Mouse (Mus musculus) gastrocnemius, postnatal 14 days (tissue): ENCODE data around the gene Ankrd65. TPM values are rescaled to one million over a fixed set of nuclear protein-coding genes. Genes with fewer than 3 reads are reported as not detected.

Experiments
- DNase-seq: peaks from one replicate; pipeline ENCODE4 v3.0.0; 2021; ENCODE audit warnings: mixed read lengths
- intact Hi-C: fragments of 180-260 bp; cut with DNase I; formaldehyde crosslinking; loops from one replicate; pipeline ENCODE4 v1.15.1; 2025; ENCODE audit warnings: low total_unique reads
- microRNA-seq, 2 experiments: library from miRNA; unstranded; fragments of <30 nt; microRNA quantifications; one replicate each; pipeline ENCODE4 v1.2.0; 2021
- total RNA-seq, 2 experiments: library from RNA; stranded (reverse); gene quantifications; 2 replicates each; pipeline ENCODE4 v1.2.3; 2021

Gene Ankrd65
- total RNA-seq, 2 experiments from 2014 or later: not detected

DNA sequence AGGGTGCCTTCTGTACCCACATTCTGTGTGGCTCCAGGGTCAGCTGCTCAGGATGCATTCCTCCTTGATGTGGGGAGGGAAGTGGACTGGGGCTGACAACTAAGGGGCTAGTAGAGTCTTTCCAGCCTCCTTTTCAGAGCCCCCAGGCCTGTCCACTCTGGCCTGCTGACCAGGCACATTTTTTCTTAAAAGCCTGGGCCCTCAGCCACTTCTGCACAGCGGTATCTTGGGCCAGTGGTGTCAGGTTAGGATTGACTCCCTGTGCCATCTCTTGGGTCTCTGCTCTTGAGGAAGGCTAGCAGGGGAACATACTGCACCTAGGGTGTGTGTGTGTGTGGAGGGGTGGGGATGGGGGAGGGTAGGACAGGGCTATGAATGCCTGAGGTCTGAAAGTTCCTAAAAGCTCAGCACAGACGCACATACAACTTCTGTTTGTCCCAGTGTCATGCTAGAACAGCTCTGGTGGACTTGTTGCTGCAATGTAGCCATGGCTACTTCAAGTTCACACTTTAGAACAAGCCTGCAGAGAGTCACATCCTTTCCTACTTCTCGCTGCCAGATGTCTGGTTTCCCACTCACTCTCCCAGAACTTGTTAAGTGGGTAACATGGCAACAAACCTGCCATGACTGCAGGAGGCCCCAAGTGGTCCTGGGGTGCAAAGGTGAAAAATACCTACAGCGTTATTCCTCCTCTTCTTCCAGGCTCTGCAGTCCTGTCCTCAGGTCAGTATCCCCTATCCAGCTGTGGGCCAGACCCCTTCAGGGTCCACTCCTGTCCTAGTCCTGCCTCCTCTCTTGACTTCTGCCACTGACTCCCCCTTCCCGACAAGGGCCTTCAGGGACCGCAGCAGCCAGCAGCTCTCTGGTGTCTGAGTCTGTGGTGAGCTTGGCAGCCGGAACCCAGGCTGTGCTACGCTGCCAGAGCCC is 50.1 kb downstream of the Ankrd65 start:
- peak; percentile 56 for DNase-seq
- intact Hi-C loops: no loop called here

DNA sequence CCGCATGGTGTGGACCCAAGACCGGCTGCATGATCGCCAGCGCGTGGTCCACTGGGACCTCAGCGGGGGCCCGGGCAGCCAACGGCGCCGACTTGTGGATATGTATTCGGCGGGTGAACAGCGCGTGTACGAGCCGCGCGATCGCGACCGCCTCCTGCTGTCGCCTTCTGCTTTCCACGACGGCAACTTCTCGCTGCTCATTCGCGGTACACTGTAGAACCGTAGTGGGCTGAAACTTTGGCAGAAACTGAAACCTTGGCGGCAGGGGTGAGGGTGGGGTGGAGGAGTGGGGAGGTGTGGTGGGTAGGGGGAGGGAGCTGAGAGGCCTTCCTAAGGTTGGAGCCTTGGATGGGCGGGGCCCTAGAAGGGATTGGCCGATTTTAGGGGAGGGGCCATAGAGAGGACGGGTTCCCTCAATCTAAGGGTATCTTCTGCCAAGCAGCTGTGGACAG is 50.8 kb downstream of the Ankrd65 start:
- intact Hi-C loops: no loop called here
- peak; percentile 72 for DNase-seq

DNA sequence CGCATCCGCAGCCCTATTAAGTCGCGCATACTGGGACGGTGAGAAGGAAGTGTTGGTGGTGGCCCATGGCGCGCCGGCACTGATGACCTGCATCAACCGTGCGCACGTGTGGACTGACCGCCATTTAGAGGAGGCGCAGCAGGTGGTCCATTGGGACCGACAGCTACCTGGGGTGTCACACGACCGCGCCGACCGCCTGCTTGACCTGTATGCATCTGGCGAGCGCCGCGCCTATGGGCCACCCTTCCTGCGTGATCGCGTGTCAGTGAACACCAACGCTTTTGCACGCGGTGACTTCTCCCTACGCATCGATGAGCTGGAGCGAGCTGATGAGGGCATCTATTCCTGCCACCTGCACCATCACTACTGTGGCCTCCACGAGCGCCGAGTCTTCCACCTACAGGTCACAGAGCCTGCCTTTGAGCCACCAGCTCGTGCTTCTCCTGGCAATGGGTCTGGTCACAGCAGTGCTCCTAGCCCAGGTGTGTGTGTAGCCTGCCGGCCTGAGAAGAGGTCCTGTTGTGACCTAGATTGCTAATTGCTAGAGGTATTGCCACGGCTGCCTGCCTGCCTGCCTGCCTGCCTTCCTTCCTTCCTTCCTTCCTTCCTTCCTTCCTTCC is 51.5 kb downstream of the Ankrd65 start:
- intact Hi-C loops: no loop called here
- peak; percentile 11 for DNase-seq

DNA sequence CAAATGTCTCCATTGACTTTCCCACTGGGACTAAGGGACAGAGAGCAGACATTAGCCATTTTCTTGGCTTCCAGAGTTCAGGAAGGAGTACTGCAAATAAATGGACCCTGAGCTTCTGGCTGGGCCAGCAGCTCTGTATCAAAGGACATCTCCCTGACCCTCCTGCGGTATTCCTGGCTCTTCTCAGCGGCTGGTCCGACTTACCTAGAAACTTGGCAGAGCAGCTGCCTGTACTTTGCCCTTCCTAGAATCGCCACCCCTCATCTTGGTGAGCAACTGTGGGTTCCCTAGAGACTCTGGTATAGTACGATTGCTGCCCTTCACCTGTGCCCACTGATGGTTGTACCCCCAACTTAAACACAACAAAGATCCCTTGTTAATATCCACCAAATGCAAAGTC is 53.0 kb downstream of the Ankrd65 start:
- intact Hi-C loops: no loop called here

DNA sequence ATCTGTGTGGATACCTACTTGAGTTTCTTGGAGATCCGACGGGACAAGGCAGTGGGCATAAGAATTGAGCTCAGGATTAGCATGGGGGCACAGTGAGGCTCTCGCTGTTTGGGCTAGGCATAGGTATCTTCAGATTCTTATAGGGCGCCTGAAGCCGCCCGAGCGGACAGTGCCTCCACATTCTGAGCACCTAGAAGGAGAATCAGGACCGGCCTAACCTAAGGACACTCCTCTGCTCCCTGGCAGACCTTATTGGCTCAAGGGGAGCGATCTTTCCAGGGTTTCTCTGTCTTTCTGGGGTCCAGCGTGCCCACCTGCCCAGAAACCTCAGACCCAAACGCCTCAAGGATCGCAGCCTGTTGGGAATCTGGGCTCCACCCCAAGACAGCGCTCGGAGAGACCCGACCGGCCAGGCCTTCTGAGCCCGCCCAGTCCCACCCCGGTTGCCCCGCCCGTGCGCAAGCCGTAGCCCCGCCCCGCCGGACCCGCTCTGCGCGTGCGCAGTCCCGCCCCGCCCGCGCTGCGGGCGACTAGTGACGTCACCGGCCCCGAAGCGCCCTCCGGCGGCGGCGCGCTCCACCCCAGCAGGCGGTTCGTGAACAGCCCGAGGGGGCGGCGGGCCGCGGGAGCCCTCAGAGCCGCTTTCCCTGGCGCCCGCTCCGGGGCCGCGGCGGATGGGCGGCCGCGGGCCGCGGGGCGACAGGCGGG is 56.8 kb downstream of the Ankrd65 start, which contains the start of gene Dvl1:
TSS of gene Dvl1 (plus strand) at position 532 of the 708 bp plus-strand sequence.
- peak; percentile 95 for DNase-seq

More for the DNA sequence above, 53.0 kb downstream of the Ankrd65 start:
- DNase-seq: no peak

DNA sequence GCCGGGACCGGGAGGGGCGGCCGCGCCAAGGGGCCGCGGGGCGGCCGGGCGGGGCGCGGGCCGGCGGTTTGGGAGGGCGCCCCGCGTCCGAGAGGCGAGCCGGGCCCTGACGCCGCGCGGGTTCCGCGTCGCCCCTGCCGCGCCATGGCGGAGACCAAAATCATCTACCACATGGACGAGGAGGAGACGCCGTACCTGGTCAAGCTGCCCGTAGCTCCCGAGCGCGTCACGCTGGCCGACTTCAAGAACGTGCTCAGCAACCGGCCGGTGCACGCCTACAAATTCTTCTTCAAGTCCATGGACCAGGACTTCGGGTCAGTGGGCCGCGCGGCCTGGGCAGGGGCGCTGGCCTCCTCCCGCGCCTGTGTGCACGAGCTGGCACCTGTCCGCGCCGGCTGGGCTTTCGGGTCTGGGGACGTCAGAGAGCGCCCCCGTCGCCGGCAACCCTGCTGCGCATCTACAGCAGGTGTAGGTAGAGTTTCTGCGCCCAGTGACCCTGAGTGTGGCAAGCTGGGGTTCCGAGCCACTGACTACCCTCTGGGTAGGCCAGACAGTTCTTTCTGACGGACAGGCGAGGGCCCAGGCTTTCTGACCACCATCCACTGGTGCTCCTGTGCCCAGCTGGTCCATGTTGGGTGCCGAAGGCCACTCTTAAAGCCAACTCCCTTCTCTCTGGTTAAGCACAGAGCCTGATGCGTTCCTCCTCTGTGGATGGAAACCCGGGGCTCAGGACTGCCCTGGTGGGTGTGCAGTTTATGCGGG is 57.5 kb downstream of the Ankrd65 start:
- DNase-seq: peak; percentile 48
- intact Hi-C loops: no loop called here

More for the DNA sequence above, 56.8 kb downstream of the Ankrd65 start, which contains the start of gene Dvl1:
- intact Hi-C loops: no loop called here

DNA sequence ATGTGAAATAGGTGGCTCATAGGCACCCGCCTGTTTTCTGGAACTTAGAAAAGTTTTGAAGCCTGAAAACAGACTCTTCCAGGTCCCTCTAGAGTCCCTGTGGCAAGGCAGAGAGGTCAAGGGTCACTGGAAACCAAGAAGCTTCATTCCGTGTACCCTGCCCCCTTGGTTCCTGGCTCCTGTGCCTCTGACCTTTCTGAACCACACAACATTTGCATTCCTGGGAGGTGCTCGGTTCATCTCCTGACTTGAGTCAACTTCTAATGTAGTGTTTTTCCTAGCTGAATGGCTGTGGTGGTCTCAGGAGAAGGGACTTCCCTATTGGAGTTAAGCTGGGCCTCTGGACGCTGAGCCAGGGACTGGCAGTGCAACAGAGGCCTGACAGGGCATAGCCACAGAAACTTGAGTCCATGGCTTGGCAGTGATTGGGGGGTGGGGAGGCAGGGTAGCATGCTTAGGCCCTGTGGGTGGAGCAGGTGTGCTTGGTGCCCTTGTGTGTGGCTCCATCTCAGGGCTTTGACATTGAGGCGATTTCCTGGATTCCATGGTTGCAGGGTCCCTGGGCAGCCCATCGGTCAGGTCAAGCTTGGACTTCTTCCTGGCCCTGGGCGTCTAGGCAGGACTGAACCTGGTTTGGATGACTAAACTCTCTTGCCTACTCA is 58.3 kb downstream of the Ankrd65 start:
- DNase-seq: peak; percentile 73
- intact Hi-C loops: no loop called here

Small RNA genes lying within 50 kb of the gene (microRNA-seq; reads per million reads assigned to microRNA genes)
- gene Gm27743: 0 reads per million in 2 experiments

Other genes with a start within 250 kb of the Ankrd65 start
- gene Nadk, start 228.1 kb upstream of the Ankrd65 start, total RNA-seq: 10 to 100 TPM; 14.5 to 19.6 TPM
- 1 to 10 TPM; 4.6 to 4.7 TPM for gene Slc35e2, start 189.0 kb upstream of the Ankrd65 start, total RNA-seq
- 10 to 100 TPM; 25.9 TPM for gene Cdk11b, start 165.6 kb upstream of the Ankrd65 start, total RNA-seq
- gene Gm10563, start 145.0 kb upstream of the Ankrd65 start, total RNA-seq: not detected
- gene Mmp23, start 137.1 kb upstream of the Ankrd65 start, total RNA-seq: 10 to 100 TPM in 1 of 2 experiments, 1 to 10 TPM in 1; 8.0 to 11.4 TPM
- 10 to 100 TPM; 11.3 to 13.3 TPM for gene Mib2, start 121.2 kb upstream of the Ankrd65 start, total RNA-seq
- 1 to 10 TPM; 2.8 to 3.9 TPM for gene Fndc10, start 96.1 kb upstream of the Ankrd65 start, total RNA-seq
- 10 to 100 TPM; 42.6 TPM for gene Ssu72, start 85.6 kb upstream of the Ankrd65 start, total RNA-seq
- gene Tmem240, start 55.6 kb upstream of the Ankrd65 start, total RNA-seq: under 1 TPM; 0.57 to 0.66 TPM
- gene Atad3a, start 29.3 kb upstream of the Ankrd65 start, total RNA-seq: 10 to 100 TPM; 23.9 to 26.1 TPM
- gene Vwa1, start 15.7 kb upstream of the Ankrd65 start, total RNA-seq: 10 to 100 TPM in 1 of 2 experiments, 1 to 10 TPM in 1; 9.0 to 13.8 TPM
- 1 to 10 TPM; 1.3 to 1.4 TPM for gene Tmem88b, start 4.6 kb upstream of the Ankrd65 start, total RNA-seq
- 10 to 100 TPM; 45.4 to 48.3 TPM for gene Mrpl20, start 12.4 kb downstream of the Ankrd65 start, total RNA-seq
- gene Ccnl2, start 22.1 kb downstream of the Ankrd65 start, total RNA-seq: 10 to 100 TPM; 20.6 to 29.0 TPM
- 10 to 100 TPM; 78.8 to 80.8 TPM for gene Aurkaip1, start 40.8 kb downstream of the Ankrd65 start, total RNA-seq
- 10 to 100 TPM; 75.4 to 79.4 TPM for gene Mxra8, start 49.2 kb downstream of the Ankrd65 start, total RNA-seq
- gene Dvl1, start 57.0 kb downstream of the Ankrd65 start, total RNA-seq: 10 to 100 TPM; 88.6 to 89.4 TPM
- gene Tas1r3, start 72.9 kb downstream of the Ankrd65 start, total RNA-seq: under 1 TPM; 0.10 to 0.13 TPM
- gene Cptp, start 79.0 kb downstream of the Ankrd65 start, total RNA-seq: 10 to 100 TPM; 16.5 to 17.0 TPM
- gene Ints11, start 79.1 kb downstream of the Ankrd65 start, total RNA-seq: 10 to 100 TPM; 15.4 to 15.9 TPM
- 10 to 100 TPM in 1 of 2 experiments, 1 to 10 TPM in 1; 9.2 to 13.1 TPM for gene Pusl1, start 101.3 kb downstream of the Ankrd65 start, total RNA-seq
- 10 to 100 TPM; 10.1 to 10.3 TPM for gene Acap3, start 101.4 kb downstream of the Ankrd65 start, total RNA-seq
- 10 to 100 TPM; 46.3 to 51.7 TPM for gene Ube2j2, start 153.4 kb downstream of the Ankrd65 start, total RNA-seq
- gene C1qtnf12, start 171.9 kb downstream of the Ankrd65 start, total RNA-seq: 10 to 100 TPM; 13.3 to 19.9 TPM
- gene B3galt6, start 202.2 kb downstream of the Ankrd65 start, total RNA-seq: 1 to 10 TPM; 2.6 TPM
- gene Sdf4, start 202.4 kb downstream of the Ankrd65 start, total RNA-seq: 10 to 100 TPM; 77.4 to 78.0 TPM
- gene Tnfrsf4, start 223.4 kb downstream of the Ankrd65 start, total RNA-seq: under 1 TPM; 0.64 to 0.82 TPM
- not detected for gene Tnfrsf18, start 235.7 kb downstream of the Ankrd65 start, total RNA-seq